ENCODE assay signal across 9 mouse cellular contexts in the genomic region with DNA sequence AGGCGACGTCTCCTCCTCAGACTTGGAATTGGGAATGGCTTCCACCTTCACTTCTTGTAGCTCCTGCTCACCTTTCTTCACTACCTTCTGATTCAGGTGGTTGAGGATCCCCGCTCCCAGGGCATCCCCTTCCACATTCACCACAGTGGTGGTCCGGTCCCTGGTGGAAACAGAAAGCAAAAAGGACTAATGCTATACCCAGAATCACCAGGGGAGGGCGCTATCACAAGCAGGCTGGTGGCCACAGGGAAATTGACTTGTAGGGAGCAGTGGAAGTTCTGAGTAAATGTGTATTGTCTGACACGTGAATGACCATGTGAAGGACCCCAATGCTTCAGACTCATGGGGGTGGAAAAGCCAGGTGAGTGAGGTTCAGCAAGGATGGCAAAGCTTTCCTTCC. TPM values are rescaled to one million over a fixed set of nuclear protein-coding genes. Genes with fewer than 3 reads are reported as not detected.
DNase-seq lines count a peak whose midpoint lies in the region; ATAC-seq and TF ChIP-seq lines count a peak whose summit lies in the region.
"Had no signal": no experiment of that assay in that cellular context is flagged by ENCODE, and none has a peak within 500 bp of the region (broad histone marks: within the 10 kb centered on the region; RNA-seq: fewer than 3 reads in every experiment).

No protein-coding gene starts in this region.

- no peak overlapping the region for H3K4me3 ChIP-seq in kidney, embryonic 15.5 days (replicated peaks)
- no peak overlapping the region for H3K4me3 ChIP-seq in G1E (ENCODE audit: low read depth, low read length)
- H3K4me3 ChIP-seq in liver, adult 2 months (ENCODE audit: insufficient read depth, low read depth, low read length) = no peak overlapping the region
- H3K4me3 ChIP-seq in forebrain, embryonic 15.5 days = no peak overlapping the region
- H3K4me3 ChIP-seq: limb, embryonic 13.5 days had no signal

- no peak for ATAC-seq in kidney, embryonic 15.5 days (replicated peaks; ENCODE audit: low FRiP score)
- ATAC-seq in G1E (ENCODE audit: extremely low read depth, insufficient number of reproducible peaks, low FRiP score, poor library complexity, severe bottlenecking) = no peak
- no peak for ATAC-seq in forebrain, embryonic 15.5 days (replicated peaks)

- TF ChIP-seq CTCF in G1E (IDR thresholded peaks at IDR 0.05; ENCODE audit: low read depth, low read length) = peak; percentile 82
- peak; percentile 76; the same call in 1 of the 2 replicates for TF ChIP-seq CTCF in liver, adult 2 months (IDR thresholded peaks at IDR 0.05; ENCODE audit: low read depth, low read length)

- H3K4me1 ChIP-seq in kidney, embryonic 15.5 days = no peaks in the 10 kb centered on the region
- H3K4me1 ChIP-seq in G1E (ENCODE audit: insufficient read depth, low read depth, low read length) = peaks cover 3% of the 10 kb centered on the region
- H3K4me1 ChIP-seq in liver, adult 2 months (ENCODE audit: control insufficient read depth, insufficient read depth, low read length) = no peaks in the 10 kb centered on the region
- H3K4me1 ChIP-seq in forebrain, embryonic 15.5 days = no peaks in the 10 kb centered on the region
- H3K4me1 ChIP-seq: limb, embryonic 13.5 days had no signal

- no peak overlapping the region for H3K4me2 ChIP-seq in kidney, embryonic 15.5 days
- no peak overlapping the region for H3K4me2 ChIP-seq in forebrain, embryonic 15.5 days (replicated peaks)
- H3K4me2 ChIP-seq: limb, embryonic 13.5 days had no signal

- no peak overlapping the region for H3K27ac ChIP-seq in kidney, embryonic 15.5 days
- H3K27ac ChIP-seq in liver, adult 2 months (replicated peaks; ENCODE audit: insufficient read depth, low read depth, low read length) = no peak overlapping the region
- H3K27ac ChIP-seq in forebrain, embryonic 15.5 days (replicated peaks) = no peak overlapping the region
- H3K27ac ChIP-seq: limb, embryonic 13.5 days had no signal

- TF ChIP-seq POLR2A in liver, adult 2 months (IDR thresholded peaks at IDR 0.05; ENCODE audit: extremely low read depth, insufficient read depth, low read length) = no peak

- DNase-seq in kidney, adult 8-10 months = peak; percentile 14 to 53
- DNase-seq in G1E (ENCODE audit: low spot score) = no peak
- peak; percentile 49 for DNase-seq in brain, adult 2 months (ENCODE audit: low read depth, low spot score)
- DNase-seq in gastrocnemius, adult 8-10 months (ENCODE audit: low spot score in 2 of 2) = peak; percentile 8 to 10
- peak; percentile 17 for DNase-seq in liver, adult 2 months (ENCODE audit: extremely low read depth, low read depth, low spot score)
- peak; percentile 41 for DNase-seq in splenic B cell, adult 2 months (ENCODE audit: low read depth, low spot score)

- no peaks in the 10 kb centered on the region for H3K79me2 ChIP-seq in liver, adult 2 months (ENCODE audit: control insufficient read depth, insufficient read depth, low read length)

- H3K9ac ChIP-seq in kidney, embryonic 15.5 days = no peak overlapping the region
- H3K9ac ChIP-seq in liver, adult 2 months (ENCODE audit: low read depth, low read length) = no peak overlapping the region
- H3K9ac ChIP-seq in forebrain, embryonic 15.5 days (replicated peaks) = no peak overlapping the region
- H3K9ac ChIP-seq: limb, embryonic 13.5 days had no signal

- H3K27me3 ChIP-seq in kidney, embryonic 15.5 days = no peaks in the 10 kb centered on the region
- 0 out of 2 replicates have a peak, but pooled peaks cover 3% of the 10 kb centered on the region for H3K27me3 ChIP-seq in G1E (ENCODE audit: insufficient read depth, low read length)
- no peaks in the 10 kb centered on the region for H3K27me3 ChIP-seq in liver, adult 2 months (ENCODE audit: control insufficient read depth, insufficient read depth, low read length)
- H3K27me3 ChIP-seq in splenic B cell, adult 2 months (ENCODE audit: control insufficient read depth, insufficient read depth, low read length, poor library complexity, severe bottlenecking) = no peaks in the 10 kb centered on the region
- no peaks in the 10 kb centered on the region for H3K27me3 ChIP-seq in forebrain, embryonic 15.5 days
- H3K27me3 ChIP-seq: limb, embryonic 13.5 days had no signal

- H3K36me3 ChIP-seq in kidney, embryonic 15.5 days = peaks cover 20% of the 10 kb centered on the region
- peaks cover 59% of the 10 kb centered on the region for H3K36me3 ChIP-seq in G1E (replicated peaks)
- no peaks in the 10 kb centered on the region for H3K36me3 ChIP-seq in liver, adult 2 months (ENCODE audit: control insufficient read depth, insufficient read depth, low read length)
- H3K36me3 ChIP-seq in splenic B cell, adult 2 months (ENCODE audit: control insufficient read depth, insufficient read depth, low read length, poor library complexity, severe bottlenecking) = no peaks in the 10 kb centered on the region
- H3K36me3 ChIP-seq in forebrain, embryonic 15.5 days = peaks cover 50% of the 10 kb centered on the region

- WGBS in kidney, embryonic 15.5 days = 74% methylated on average over 6 of the region's 6 CpGs
- 73% methylated on average over 6 of the region's 6 CpGs for WGBS in liver, adult 2 months
- 72% methylated on average over 6 of the region's 6 CpGs for WGBS in forebrain, embryonic 15.5 days

- H3K9me3 ChIP-seq in kidney, embryonic 15.5 days (replicated peaks) = no peaks in the 10 kb centered on the region
- no peaks in the 10 kb centered on the region for H3K9me3 ChIP-seq in G1E (replicated peaks)
- no peaks in the 10 kb centered on the region for H3K9me3 ChIP-seq in forebrain, embryonic 15.5 days
- H3K9me3 ChIP-seq: limb, embryonic 13.5 days had no signal

RNA-seq across cellular contexts. Expression of a gene that starts 28.2 kb away (rescaled TPM):
- polyA plus RNA-seq in kidney, embryonic 15.5 days (2015; fragmentation: Nextera tagmentation; extraction: Ambion mirVana) = 10.0 and 10.1 TPM in 2 replicates
- 7.2 and 7.8 TPM in 2 replicates for total RNA-seq in G1E (2014; fragmentation: Nextera tagmentation)
- total RNA-seq in G1E (2017) = 0.71 and 0.76 TPM in 2 replicates
- 5.3 and 6.1 TPM in 2 replicates for polyA plus RNA-seq in G1E (2012)
- under 1 TPM; 0.39 to 0.56 (median 0.47) TPM for total RNA-seq in gastrocnemius, adult 8-10 months (2022)
- total RNA-seq in liver, adult 2 months (2014; rRNA removed) = 1.8 and 3.5 TPM in 2 replicates
- polyA plus RNA-seq in liver, adult 2 months (2012; rRNA removed) = 3.3 and 5.0 TPM in 2 replicates
- 43.8 and 46.7 TPM in 2 replicates for polyA plus RNA-seq in forebrain, embryonic 15.5 days (2015; fragmentation: Nextera tagmentation; extraction: Ambion mirVana)

RNA-seq across cellular contexts. Expression of a gene that starts 55.1 kb away (rescaled TPM):
- 35.0 and 38.6 TPM in 2 replicates for polyA plus RNA-seq in kidney, embryonic 15.5 days (2015; fragmentation: Nextera tagmentation; extraction: Ambion mirVana)
- total RNA-seq in G1E (2014; fragmentation: Nextera tagmentation) (32.9 and 37.5 TPM in 2 replicates), G1E (2017) (19.9 and 20.6 TPM in 2 replicates)
- polyA plus RNA-seq in G1E (2012) = 23.3 and 25.4 TPM in 2 replicates
- 10 to 100 TPM; 32.7 to 36.1 (median 33.8) TPM for total RNA-seq in gastrocnemius, adult 8-10 months (2022)
- 5.8 and 7.6 TPM in 2 replicates for total RNA-seq in liver, adult 2 months (2014; rRNA removed)
- 7.3 and 7.8 TPM in 2 replicates for polyA plus RNA-seq in liver, adult 2 months (2012; rRNA removed)
- 26.3 and 28.8 TPM in 2 replicates for polyA plus RNA-seq in forebrain, embryonic 15.5 days (2015; fragmentation: Nextera tagmentation; extraction: Ambion mirVana)
